Mouse (Mus musculus) thymus, postnatal 10 days (tissue): ENCODE results near the gene Sdr39u1.
A peak's percentile ranks its signal among the peaks of the same experiment; 100 is the strongest.

Source experiments
- DNase-seq, 2 experiments: peaks; one replicate each; pipeline ENCODE4 v3.0.0; 2021; ENCODE audit warnings: low spot score in 2 of 2

Sdr39u1 gene

DNA sequence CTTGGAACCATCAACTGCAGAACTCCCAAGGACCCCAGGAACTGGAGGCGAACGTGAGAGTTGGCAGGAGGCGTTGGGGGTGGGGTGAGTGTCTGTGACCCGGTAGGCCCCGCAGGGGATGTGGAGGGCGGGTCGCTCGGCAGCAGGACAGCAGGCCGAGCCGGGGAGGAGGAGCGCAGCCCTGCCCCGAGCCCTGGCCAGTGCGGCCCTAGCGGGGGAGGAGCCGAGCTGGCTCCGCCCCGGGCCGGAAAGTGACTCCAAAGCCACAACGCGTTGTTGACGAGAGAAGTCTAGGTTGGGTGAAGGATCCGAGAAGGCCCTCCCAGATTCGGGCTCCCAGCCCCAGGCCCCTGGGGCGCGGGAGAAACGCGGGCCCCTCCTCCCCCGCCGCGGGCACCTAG lies 15.4 kb downstream of the Sdr39u1 start, which contains the start of gene Khnyn:
Gene Khnyn, plus strand, starts transcription at position 235 of the 401 bp plus-strand sequence.
- peak; percentile 50 to 56 for DNase-seq

DNA sequence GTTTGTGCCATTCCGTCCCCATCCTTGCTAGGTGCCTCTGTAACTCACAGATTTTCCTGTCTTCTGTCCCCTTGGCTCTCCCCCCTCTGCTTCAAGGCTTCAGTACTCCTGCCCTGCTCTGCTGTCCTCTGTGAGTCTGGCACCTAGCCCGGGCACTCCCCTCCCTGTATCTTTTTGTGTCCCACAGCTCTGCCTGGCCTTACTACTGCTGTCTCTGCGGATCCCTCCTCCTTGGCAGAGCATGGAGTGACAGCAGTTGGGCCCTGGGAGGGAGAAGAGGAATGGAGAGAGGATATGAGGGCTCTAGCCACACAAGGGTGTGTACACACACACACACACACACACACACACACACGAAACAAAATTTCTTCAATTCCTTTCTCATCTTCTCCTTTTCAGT lies 15.9 kb downstream of the Sdr39u1 start, which contains the start of gene Cbln3:
Gene Cbln3, minus strand, starts transcription at position 227 of the 400 bp plus-strand sequence.
- no peak for DNase-seq

DNA sequence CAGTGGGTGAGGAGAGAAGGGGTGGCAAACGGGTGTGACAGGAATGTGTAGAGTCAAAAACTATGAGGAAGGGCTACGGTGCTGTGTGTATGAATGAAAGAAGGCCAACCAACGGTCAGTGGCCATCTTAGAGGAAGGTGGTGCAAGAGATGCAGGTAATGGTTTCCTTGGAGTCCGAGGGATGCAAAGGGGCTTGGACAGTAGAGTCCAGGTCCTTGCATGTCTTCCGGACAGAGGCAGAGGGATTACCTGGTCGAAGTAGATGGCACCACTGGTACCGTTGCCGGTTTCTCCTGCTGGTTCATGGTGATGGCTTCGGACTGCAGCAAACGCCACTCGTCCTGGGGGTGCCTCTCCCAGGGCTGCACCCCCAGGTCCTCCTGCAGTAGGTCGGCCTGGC lies 16.4 kb downstream of the Sdr39u1 start:
- DNase-seq: no peak

DNA sequence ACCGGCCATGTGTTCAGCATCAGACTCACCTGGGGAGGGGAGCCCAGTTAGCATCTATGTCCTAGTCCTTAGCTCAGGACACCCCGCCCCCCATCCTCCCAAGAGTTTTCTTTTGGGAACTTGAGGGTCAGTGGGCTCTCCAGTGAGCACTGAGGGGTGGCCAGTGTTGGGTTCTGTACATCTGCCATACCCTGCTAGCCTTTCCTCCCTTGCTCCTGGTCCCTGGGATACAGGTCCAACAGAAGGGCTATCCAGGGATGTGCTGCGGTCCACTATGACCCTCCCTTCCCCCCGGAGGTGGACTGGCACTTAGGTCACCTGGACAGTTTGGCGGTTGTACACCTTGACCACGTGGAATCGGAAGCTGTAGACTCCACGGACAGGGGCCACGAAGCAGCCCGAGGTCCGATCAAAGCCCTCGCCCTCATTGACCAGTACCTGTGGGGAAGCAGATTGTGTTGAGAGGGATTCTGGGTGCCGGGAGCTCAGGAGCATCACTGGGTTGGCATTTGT lies 16.9 kb downstream of the Sdr39u1 start:
- no peak for DNase-seq

DNA sequence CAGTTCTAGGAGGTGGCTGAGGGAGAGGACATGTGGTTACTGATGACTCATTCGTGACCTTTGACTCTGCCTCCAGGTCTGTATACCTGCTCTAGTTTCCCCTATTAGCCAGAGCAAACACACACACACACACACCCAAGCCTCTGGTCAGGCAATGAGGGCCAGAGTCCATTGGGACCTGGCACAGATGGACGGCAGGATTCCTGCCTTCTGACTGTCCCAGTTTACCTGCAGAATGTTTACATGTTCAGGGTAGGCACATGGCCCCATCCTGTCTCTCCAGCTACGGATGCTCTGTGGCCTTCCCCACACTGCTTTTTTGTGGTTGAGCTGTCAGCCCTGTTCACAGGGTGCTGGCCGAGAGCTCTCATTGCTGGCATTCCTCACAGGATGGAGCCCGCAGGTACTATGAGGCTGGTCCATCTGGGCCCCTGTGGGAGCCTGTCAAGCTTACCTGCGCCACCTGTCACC lies 17.9 kb downstream of the Sdr39u1 start:
- DNase-seq: no peak

DNA sequence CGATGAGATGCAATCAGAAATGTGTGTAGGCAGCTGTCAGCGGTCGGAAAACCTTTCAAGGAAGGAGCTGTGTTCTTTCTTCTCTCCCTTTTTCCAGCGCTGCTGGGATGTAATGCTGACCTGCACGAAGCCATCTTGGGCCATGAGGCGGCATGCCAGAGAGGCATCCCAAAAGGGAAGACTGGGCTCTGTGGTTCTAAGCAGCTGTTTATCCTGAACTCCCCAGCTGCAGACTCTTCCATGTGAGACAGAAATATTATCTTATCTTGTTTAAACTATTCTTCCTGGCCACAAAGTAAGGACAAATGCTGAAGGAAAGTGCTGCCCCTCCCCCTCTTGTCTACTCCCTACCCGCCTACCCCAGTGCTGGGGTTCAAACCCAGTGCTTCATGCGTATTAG lies 19.1 kb downstream of the Sdr39u1 start:
- no peak for DNase-seq

DNA sequence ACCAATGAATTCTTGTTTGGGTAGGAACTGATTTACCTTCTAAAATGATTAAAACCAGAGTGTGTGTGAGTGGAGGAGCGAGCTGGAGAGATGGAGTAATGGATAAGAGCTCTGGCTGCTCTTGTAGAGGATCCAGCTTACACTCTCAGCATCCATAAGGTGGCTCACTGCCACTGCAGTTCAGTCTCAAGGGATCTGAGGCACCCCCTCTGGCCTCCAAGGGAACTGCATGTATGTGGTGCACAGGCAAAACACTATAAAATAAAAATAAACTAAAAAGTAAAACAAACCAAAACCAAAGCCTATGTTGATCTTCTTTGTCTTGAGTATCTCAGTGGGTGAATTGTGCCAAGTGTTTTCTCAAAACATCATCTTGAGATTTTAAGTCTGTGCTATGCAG lies 20.5 kb downstream of the Sdr39u1 start:
- DNase-seq: peak; percentile 64 to 82

DNA sequence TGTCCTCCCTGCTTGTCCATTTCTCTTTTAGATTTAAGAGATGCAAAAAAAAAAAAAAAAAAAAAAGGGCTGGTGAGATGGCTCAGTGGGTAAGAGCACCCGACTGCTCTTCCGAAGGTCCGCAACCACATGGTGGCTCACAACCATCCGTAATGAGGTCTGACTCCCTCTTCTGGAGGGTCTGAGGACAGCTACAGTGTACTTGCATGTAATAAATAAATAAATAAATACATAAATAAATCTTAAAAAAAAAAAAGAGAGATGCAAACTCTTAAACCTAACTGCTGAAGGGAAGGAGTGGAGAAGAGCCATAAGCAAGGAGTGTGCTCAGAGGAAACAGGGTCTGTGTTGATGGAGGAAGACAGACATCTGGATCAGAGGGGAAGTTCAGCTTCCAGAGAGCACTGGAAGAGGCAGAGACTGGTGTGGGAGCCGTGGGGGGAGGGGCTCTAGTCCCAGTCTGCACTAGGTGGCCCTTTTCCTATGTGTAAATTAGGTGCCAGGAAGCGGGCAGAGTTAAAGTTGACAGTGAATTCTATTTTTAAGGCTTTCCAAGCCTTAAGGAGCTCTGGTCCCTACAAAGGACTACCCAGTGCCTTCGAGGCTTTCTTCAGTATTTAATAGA lies 21.7 kb downstream of the Sdr39u1 start:
- DNase-seq: no peak

DNA sequence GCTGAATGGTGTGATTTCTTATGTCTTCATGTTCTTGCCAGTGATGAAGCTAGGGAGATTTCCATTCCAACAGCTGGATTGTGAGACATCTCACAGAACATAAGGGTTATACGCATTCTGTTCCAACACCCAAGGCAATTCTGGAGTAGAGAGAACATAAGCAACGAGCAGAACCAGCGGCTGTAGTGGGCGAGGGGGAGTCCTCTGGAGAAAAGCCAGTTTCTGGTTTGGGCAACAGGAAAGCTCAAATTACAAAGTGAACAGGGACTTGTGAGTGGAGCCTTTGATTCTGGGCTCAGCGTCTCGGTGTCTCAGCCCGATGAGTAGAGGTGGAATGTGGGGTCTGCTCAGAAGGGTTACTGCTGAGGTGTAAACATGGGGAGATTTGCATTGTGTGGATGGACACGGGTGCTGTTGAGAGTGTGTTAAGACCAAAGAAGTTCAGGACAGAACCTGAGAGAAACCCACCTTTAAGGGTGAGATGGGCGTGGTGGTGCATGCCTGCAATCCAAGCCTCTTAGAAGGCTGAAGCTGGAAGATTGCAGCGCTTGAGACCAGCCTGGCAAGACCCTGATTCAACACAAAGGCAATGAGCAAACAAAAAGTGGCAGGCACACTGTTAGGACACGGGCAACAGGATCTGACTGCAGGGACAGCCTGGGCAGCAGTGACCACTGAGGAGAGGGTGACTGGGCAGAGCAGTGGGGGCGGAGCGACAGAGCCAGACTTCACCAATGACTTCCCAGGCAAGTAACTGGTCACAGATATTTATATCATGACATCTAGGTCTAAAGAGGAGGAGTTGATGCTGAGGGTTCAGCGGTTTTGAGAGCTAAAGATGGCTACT lies 22.4 kb downstream of the Sdr39u1 start:
- no peak for DNase-seq

DNA sequence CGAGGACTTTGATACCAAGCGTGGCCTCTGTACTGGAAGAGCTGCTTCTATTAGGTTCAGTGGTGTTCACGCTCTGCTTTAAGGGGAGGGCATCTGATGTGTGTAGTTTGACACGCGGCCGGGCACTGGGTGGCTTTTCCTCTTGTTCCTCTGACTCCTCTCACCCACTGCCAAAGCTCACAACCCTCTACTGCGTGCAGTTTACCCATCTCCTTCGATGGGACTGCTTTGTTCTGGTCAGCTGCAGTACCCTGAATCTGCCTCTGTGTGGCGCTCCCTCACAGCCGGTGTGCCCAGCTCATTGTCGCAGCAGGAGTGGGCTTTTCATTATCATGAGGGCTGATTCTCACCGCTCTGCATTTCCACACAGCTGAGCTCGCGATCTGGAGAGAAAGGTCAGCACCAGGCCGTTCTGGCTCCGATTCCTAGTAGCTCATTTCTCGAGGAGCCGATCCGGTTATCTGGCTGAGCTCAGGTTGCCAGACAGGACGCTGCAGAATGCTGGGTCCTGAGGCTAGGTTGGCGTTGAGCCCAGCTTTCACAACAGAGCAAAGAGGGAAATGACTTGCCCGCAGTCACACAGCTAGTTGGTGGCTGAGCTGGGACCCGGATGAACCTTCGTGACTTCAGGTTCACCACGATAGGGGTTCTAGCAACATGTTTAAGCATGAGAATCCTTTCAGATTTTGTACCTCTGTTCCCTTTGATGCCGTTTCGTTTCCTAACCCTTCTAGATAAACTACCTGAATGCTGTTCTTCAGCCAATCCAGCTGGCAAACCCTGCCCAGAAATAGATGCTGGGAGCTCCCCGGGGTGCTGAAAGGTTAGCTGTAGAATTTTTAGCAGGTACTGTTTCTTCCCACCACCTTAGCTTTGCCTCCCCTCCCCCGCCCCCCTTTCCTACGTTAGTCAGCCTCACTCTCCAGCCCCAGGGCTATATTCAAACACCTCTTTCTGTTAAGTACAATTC lies 26.1 kb downstream of the Sdr39u1 start:
- DNase-seq: peak; percentile 44 to 72

DNA sequence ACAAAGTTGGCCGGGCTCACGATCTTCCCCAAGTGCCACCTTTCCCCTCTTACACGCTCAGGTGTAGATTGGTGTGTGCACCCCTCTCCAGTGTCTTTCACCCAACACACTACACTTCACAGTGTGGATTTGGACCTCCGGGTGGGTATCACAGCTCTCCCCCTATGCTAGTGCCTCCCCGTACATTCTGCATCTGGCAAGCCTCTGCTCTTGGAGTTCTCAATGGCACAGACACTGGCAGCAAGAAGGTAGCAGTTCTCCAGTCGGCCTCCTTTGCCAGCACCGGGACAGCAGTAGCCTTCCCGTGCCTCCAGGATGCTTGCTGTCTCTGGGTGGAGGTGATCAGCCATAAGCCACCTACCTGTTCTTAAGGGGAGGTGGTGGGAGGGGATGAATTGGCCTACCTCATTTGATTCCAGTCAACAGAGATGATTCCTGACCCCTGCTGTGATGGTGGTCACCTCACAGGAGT lies 26.8 kb downstream of the Sdr39u1 start:
- no peak for DNase-seq

DNA sequence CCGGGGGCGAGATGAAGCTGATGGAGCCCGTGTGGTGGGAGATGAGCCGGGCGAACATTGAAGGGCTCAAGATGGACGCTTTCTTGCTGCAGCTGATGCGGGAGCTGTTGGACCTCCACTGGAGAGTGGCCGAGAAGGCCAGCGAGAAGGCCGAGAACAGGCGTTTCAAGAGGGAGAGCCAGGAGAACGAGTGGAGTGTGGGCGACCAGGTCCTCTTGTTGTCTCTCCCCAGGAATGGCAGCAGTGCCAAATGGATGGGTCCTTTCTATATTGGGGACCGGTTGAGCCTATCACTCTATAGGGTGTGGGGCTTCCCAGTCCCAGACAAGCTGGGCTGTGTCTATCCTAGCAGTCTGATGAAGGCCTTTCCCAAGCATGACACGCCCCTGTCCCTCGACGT lies 27.5 kb downstream of the Sdr39u1 start:
- no peak for DNase-seq

DNA sequence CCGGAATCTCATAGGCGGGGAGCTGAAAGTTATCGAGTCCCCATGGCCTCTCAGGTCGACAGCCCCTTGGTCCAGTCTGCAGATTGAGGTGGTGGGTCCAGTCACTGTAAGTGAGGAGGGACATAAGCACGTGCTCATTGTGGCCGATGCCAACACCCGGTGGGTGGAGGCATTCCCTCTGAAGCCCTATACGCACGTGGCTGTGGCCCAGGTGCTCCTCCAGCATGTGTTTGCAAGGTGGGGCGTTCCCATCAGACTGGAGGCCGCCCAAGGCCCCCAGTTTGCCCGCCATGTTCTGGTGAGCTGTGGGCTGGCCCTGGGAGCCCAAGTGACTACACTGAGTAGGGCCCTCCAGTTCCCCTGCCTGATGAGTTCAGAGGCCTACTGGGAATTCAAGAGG lies 28.1 kb downstream of the Sdr39u1 start:
- no peak for DNase-seq

DNA sequence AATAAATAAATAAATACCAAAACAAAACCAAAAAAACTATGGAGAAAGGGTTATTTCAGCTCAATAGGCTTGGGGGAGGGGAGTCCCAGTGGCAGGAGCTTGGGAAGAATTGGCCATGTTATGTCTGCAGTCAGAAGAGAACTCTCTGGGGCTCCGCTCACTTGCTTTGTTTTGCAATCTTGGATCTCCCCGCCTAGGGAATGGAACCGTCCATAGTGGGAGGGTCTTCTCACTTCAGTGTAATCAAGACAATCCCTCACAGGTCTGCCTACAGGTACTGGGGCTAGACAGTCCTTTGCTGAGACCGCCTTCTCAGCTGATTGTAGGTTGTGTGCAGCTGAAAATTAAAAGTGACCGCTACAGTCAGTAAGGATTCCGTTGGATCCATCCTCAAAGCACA lies 30.6 kb downstream of the Sdr39u1 start:
- no peak for DNase-seq

DNA sequence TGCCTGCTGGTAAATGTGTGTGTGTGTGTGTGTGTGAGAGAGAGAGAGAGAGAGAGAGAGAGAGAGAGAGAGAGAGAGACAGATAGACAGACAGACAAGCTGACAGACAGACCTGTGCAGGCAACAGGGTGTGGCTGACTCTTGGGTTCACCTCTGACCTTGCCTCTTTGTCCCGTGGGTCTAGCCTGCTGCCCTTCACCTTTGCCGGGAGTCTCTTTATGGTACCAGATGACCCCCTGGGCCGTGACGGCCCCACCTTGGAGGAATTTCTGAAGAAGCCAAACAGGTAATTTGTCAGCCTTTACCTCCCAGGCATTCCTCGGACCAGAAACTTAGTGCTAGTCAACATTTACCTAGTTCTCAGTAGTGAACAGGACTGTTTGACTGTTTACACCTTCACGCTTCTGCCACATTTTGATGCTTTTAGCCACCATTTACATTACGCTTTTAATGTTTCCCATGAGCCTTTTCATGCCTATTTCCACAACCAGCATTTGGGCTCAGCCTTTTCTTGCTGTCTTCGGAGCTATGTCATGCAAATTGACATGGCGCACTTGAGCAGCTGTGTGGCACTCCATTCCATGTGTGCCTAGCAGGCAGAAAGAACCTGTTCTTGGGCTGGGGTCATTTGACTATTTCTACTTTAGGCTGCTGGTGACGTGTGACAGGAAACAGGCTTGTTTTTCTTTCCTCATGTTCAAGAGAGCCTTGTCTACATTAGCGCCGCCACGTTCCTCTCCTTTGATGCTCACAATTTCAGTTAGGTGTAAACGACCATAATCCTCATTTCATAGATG lies 31.7 kb downstream of the Sdr39u1 start:
- no peak for DNase-seq

DNA sequence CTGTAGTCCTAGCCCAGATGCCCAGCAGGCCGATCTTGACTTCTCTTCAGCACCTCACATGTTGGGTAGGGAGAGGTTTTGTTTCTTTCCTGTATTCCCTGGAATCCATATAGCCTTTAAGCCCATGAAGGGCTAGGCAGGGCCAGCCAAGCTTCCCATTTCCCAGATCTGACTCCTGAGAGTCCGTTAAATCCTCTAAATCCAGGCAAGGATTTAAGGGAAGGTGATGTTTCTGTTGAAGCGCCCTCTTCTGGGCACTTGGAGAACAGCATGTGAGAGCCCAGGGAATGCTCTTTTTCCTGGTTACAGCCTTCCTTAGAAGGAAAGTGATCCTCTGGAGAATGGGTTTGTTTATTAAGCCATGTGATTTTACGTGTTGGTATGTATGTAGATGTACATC lies 33.1 kb downstream of the Sdr39u1 start:
- DNase-seq: no peak

DNA sequence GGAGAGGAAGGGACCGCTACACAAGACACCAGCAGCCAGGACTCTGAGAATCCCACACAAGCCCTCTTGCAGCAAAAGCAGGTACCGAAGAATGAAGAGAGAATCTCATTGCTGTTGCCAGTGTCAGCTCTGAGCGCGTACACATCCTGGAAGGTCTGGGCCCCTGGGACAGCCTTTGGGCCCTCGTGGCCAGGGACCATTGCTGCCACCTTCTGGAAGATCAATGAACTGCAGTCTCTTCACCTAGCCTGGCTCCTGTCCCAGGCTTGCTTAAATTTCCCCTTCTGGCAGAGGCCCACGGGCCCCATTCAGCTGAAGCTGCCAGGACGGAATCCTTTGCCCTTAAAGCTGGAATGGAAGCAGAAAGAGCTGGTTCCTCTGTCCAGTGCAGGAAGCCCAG lies 36.3 kb downstream of the Sdr39u1 start:
- peak; percentile 53 to 77 for DNase-seq

DNA sequence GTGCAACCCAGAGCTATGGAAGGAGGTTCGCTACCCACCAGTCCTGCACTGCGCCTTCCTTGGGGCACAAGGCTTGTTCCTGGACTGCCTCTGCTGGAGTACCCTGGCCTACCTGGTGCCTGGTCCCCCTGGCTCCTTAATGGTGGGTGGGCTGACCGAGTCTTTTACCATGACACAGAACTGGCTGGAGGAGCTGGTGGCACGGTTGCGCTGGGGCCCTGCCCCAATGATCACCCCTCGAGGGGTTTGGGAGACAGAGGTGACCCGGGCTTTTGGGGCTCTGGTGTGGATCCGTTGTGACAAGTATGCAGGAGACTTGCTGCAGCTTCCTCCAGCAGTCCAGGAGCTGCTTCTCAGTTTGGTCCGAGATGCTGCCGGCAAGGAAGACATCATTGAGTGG lies 37.1 kb downstream of the Sdr39u1 start:
- DNase-seq: no peak

DNA sequence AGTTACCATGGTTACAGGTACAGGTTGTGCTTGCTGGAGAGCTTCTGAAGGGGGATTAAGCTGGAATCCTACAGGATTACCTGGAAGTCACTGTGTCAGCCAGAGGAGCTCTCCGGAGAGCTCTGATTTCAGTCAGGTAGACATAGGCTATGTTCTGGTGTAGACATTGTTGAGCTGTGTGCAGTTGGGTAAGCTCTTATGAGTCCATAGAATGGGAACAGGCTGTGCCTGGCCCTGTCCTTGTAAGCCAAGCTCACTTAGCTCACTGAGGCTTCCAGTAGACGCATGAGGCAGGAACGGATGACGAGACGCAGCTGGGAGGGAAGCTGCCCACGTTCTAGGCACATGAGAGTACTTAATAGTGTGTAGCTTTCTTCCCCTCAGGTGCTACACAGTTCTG lies 37.9 kb downstream of the Sdr39u1 start:
- no peak for DNase-seq

DNA sequence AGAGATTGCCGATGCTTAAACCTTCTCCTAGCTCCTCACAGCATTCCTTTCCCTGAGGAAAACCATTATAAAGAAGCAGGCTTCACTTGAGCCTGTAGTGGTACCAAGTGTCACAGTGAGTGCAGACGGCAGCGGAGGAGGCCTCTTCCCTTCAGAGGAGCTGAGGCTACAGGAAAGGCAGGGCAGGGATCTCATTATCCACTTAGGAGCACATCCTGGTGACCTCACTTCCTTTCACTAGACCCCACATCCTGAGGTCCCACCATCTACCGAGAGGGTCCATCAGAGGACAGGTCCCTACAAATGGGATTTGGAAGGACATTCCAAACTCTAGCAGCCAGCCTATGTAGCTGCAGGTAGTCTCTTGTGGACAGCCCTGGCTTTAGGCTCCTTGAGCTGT lies 42.5 kb downstream of the Sdr39u1 start:
- DNase-seq: no peak

DNA sequence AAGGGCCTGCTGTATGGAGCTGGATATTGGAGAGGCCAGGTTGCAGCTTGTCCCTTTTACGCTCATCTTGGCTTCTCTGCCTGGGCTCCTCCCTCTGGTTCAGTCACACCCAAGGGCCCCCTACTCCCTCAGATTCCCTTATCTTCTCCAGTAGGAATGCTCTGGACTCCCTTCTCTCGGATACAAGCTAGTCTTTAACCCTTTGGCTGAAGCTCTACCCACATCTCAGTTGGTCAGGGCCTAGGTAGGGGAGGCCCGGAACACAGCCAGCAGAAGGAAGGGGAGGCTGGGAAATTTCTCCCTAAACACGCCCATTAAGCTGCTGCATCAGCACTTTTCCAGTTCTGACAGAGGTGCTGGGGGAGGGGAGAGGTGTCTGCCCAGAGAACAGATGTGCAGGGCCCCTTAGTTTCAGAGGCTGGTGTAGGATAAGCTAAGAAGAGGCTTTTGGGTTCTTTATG lies 45.0 kb downstream of the Sdr39u1 start:
- peak; percentile 27 to 42 for DNase-seq
